Mouse (Mus musculus): ENCODE results near the gene Slc35b1.

Gene Slc35b1

DNA sequence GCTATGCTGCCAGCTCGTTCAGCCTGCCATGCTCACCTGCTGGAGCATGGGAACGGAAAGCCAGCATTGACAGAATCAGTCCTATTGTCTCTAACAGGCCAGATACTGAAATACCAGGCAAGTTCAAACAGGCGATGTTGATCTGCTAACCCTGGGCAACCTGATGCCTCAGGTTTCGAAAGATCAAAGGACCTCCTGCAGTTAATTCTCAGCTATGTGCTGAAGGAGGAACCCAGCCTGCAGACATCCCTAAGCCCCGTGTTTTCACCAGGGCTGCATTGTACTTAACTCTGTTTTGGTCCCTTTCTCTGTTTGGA, 9.0 kb downstream of the Slc35b1 start:
- WGBS: 53% methylated on average over 5 of the region's 5 CpGs

DNA sequence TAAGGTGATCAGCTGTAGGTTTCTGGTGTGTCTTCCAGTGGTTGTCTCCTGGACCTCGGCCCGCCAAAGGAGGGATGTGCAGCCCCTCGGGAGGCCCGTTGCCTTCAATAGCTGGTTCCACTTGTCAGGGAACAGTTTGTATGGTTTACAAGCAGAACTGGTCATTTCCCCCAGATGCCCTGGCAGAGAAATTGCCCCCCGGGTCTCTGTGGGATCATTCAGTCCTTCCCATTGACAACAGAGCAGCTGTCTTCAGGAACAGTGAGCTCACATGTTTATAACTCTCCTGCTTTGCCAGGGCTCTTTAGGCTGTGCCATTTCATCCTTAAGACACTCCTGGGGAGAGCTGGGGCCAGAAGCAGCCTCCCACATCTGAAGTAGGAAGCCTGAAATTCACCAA, 9.6 kb downstream of the Slc35b1 start:
- 39% methylated on average over 5 of the region's 5 CpGs for WGBS

DNA sequence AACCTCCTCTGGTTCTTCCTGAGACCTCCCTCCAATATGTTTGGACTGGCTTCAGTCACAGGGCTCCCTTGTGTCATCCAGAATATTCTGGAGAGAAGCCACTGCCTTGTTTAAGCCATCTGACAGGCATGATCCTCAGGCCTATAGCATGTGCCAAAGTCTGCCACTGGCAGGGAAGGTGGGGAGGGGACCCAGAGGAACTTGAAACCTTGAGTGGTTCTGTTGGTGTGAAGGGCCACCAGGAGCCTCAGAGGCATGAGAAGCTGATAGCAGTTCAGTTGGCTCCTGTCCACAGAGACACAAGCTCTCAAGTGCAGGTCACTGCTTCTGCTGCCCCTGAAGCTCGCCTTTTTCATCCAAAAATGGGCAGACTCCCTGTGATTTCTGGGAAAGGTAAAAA, 12.1 kb downstream of the Slc35b1 start:
- 64% methylated on average over 1 of the region's 1 CpGs for WGBS

DNA sequence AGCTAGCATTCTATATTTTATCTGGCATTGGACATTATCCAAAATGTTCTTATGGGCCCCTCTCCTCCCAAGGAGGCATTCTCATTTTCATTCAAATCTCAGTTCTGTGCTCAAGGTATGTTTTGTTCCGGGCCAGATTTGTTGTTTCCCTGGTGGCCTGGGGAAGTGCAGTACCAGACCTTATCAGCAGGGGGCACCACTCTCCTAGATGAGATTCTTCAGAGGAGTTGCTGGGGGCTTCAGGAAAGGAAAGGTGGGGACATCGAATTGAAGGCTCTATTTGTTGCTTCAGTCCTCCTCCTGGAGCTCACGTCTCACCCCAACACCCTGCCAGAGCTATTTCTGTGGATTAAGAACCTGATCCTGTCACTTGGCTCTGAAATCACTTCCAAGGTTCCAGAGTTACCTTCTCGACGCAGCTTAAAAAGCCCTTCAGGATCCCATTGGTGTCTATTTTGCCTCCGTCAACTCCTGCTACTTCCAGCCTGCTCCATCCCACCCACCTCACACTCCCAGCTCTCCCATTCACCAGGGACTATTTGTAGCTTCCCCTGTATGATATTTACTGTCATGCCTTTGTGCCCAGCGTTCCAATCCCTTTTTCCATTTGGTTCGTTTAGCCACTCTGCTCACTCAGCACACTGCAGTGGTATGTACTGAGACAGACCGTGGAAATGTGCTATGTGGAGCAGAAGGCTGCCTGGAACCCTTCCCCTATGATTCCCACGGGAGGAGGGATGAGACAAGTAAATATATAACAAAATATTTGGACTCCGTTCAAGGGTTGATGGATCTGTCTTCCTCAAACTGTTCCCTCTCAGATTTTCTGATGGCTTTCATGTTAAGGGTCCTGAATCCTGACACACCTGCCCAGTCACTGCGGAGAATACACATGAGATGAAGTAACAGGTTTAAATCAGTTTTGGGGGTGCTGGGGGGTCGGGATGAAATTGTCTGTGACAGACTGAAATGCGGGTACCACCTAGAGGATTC, 13.6 kb downstream of the Slc35b1 start:
- 31% methylated on average over 14 of the region's 14 CpGs for WGBS

DNA sequence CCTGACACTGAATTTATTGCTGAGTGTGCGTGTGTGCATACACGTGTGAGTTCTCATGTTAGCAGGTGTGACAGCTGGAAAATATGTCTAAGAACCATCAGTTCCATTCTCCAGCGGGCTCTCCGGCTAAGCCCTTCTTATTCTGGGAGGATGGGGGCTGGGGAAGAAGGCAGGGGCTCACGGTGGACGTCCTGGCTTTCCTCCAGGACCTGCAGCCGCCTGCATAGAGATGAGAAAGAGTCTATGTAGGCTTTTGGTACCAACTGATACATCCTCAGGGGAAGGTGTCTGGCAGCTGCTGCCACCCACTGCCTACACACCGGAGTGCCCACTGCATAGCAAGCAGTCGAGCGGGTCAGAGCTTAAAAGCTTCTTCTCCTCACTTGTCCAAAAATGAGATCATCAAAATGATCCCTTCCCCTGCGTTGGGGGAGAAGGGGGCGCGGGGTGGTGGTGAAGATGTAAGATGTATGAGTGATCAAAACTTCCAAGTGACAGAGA, 15.1 kb downstream of the Slc35b1 start:
- 49% methylated on average over 13 of the region's 13 CpGs for WGBS

DNA sequence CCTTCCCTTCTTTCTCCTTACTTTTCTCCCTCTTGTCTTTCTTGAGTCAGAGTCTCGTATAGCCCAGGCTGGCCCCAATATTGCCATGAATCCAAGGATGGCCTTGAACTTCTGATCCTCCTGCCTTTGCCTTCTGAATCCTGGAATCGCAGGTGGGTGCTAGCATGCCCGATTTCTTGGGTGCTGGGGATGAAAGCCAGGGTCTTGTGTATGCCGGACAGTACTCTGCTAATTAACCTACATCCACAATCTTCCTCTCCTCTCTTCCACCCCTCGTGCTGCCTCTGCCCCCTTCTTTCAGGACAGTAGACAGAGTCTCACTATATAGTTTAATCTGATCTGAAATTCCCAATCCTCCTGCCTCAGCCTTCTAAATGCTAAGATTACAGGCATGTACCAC, 17.1 kb downstream of the Slc35b1 start:
- 92% methylated on average over 5 of the region's 5 CpGs for WGBS

DNA sequence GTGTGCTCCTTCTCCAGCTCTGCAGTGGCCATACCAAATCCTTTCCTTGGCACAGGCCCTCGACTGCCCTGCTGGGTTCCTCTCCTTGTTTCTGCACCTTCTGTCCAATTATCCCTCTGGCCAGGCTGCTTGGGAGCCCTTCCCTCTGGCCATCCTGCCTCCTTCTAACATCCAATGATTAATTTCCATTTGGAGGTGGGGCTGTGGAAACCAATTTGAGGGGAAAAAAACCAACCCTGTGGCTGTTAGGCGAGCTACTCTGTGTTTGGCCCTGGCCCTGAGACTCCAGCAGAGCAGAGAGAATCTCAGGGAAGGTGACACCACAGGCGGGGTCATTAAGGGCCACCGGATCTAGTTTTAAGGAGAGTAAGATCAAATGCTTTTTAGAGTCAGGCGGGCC, 17.7 kb downstream of the Slc35b1 start:
- WGBS: 37% methylated on average over 5 of the region's 5 CpGs

GRCm38 (mm10) chr11:95402658-95403101, 18.2 kb downstream of the Slc35b1 start:
- WGBS: 39% methylated on average over 8 of the region's 8 CpGs

GRCm38 (mm10) chr11:95403382-95404340, 19.2 kb downstream of the Slc35b1 start:
- 83% methylated on average over 16 of the region's 16 CpGs for WGBS

DNA sequence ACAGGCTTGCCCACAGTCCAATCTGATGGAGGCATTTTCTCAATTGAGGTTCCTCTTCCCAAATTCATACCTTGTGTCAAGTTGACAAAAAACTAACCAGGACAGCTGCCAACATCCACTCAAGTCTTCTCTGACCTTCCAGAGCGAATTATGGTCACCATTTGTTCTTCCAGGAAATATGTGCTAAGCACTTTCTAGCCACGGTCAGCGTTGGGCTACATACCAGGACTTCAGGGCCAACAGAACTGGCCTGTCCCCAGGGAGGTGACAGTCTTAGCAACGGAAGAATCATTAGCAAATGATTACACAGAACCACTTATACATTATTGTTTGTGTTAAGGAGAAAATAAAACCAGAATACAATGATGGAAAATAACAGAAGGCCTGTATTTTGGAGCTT, 21.3 kb downstream of the Slc35b1 start:
- 72% methylated on average over 4 of the region's 4 CpGs for WGBS

- 96% methylated on average over 5 of the region's 5 CpGs for WGBS
Observed at GRCm38 (mm10) chr11:95406398-95406797, 21.9 kb downstream of the Slc35b1 start.

- WGBS: 91% methylated on average over 10 of the region's 10 CpGs
Observed at GRCm38 (mm10) chr11:95409450-95410112, 25.1 kb downstream of the Slc35b1 start.

GRCm38 (mm10) chr11:95411453-95412013, 27.0 kb downstream of the Slc35b1 start:
- WGBS: 29% methylated on average over 6 of the region's 6 CpGs

DNA sequence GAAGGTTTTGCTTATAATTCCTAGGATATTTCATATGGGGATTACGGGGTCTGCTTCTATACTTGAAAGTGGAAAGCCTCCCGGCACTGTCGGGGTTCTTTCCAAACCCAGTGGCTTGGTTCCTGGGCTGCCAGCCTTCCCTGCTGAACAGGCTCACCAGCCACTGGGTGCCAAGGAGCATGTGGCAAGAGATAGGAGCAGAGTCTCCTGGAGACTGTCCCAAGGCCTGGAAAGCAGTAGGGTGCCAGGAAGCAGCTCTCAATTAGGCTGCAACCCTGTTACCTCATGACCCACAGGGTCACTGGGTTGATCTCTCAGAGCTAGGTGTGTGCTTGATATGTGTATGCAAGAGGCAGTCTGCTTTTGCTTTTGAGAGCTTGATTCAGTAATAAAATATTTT, 28.1 kb downstream of the Slc35b1 start:
- WGBS: 65% methylated on average over 3 of the region's 3 CpGs

DNA sequence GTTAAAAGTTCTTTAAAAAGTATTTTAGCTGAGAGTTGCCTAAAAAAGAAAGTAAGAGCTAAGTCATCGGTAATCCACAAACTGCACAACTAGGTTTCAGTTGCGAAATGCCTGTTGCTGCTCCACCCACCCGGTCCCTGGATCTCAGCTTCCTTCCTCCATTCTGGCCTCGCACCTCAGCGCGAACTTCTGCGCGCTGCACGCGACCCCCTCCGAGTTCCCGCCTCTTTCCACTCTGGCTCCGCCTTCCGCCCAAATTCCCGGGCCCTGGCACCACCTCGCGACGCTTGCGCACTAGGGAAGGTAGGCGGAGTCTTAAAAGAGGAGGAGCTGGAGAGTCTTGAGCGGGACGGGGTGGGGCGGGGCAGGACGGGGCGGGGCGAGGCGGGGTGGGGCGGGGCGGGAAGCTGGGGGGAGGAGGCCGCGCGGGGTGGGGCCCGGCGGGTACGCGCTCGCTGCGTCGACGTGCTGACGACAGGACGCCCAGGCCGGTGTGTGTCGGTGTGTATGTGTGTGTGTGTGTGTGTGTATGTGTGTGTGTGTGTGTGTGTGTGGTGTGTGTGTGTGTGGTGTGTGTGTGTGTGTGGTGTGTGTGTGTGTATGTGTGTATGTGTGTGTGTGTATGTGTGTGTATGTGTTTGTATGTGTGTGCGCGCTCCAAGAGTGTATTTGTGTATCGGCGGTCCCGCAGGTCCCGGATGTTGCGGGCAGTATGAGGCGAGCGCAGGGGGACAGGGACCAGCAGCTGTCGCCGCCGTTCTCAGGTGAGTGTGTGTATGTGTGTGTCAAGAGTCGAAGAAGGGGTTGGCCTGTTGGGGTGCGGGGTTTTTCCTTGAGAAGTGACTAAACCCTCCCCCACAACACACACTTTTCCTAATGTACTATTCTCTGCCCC, 29.4 kb downstream of the Slc35b1 start, which contains the start of gene Spop:
Gene Spop, plus strand, starts transcription at position 440 of the 895 bp plus-strand sequence.
- WGBS: 2% methylated on average over 58 of the region's 58 CpGs

DNA sequence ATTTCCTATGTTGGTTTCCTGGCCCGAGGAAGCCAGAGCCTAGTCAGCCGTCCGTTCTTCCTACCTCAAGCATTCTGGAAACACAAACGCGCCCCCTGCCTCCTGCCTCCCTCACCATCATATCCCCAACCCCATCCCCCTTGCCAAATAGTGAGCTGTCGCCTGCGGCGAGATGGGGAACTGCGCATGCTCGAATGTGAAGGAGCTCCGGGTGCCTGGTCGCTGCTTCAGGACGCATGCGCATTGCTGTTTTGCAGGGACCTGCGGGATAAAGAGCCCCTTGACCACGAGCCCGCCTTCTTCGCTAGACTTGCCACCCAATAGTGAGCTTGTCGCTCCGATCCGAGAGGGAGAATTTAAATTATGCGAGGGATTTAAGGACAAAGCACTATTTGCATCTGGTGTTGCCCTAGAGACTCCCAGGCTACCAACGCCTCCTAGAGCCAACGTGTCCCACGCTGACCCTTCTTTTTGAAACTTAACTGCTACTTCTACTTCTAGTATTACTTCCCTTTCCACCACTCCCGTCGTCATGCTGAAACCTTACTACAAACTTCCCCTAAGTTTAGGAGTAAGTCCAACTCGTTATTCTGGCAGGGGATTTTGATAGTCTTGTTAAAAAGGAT, 30.2 kb downstream of the Slc35b1 start:
- under 1% methylated on average over 28 of the region's 28 CpGs for WGBS

DNA sequence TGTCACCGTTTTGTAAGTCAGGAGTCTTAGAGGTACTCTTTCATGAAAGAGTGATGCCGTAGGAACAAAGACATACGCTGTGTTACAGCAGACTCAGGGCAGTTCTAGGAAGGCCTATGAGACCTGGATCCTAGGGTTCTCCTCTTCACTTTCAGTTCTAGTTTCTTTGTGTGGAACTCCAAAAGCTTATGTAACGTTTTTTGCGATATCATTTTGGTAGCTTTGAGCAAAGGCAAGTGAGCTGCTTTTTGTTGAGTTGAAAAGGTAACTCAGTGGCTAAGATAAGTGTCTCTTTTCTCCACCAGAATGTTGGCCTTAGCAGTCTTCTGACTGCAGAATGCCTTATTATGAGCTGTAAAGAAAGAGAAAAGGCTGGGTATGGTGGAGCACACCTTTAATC, 32.8 kb downstream of the Slc35b1 start:
- 62% methylated on average over 5 of the region's 5 CpGs for WGBS

DNA sequence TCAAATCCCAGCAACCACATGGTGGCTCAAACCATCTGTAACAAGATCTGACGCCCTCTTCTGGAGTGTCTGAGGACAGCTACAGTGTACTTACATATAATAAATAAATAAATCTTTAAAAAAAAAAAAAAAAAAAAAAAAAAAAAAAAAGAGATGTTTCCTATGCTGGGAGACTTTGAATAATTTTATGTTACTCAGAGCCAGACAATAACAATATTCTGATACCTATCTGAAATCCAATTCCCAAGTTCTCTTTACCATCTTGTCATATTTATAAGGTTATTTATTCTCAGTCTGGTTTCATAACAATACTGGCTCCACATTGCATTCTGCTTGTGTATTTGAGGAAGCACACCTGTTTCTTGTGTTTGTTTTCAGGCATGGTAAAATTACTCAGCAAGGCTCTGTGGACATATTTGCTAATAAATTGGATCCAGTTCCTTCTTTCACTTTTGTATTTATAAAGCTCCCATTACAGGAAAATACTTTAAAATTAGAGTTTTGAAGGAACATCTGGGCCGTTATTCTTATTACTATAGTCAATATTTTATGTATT, 36.5 kb downstream of the Slc35b1 start:
- WGBS: 70% methylated on average over 2 of the region's 2 CpGs

DNA sequence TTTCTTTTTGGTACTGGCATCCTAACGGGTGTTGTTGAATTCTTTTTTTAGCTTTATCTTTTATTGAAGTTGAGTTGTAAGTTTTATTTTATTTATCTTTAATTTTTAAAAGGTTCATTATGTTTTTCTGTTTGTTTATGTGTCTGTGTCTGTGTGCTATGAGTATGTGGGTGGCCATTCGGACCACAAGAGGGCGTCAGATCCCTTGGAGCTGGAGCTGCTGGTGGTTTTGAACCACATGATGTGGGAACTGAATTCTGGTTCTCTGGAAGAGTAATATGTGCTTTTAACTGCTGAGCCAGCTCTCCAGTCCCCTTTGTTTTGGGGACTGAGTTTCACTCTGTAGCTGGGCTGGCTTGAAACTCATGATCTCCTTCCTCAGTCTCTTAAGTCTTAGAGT, 39.0 kb downstream of the Slc35b1 start:
- WGBS: 63% methylated on average over 3 of the region's 3 CpGs
